Mouse (Mus musculus) T-helper 1 cell (primary cell): ENCODE results near the gene Ube2c.

ENCODE experiments used
- in situ Hi-C: fragments of 300-600 bp; cut with MboI, MseI; formaldehyde crosslinking; loops from one replicate; pipeline ENCODE4 v1.15.1; 2025; ENCODE audit warnings: high pct_unique_total_duplicates

Ube2c gene

DNA sequence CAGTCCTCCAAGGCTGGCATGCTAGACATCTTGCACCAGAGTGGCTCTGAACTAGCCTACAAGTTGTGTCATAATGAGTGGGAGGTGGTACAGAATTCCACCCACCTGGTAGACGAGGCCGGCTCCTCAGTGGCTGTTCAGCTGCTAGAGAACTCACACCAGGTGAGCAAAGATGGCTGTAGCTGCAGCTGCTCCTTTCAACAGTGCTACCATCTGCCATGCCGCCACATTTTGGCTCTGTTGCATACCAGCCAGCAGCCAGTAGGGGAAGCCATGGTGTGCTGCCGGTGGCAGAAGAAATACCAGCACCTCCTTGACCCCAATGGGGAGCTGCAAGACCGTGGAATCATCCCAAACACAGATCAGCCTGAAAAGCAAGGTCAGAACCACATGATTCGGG lies 51.4 kb downstream of the Ube2c start:
- in situ Hi-C loops = no loop called here

- in situ Hi-C loops = no loop called here
These were observed 53.0 kb downstream of the Ube2c start, which contains the start of gene Zswim1 for GRCm38 (mm10) chr2:164822636-164823165. Gene Zswim1, plus strand, starts transcription at chr2:164822686.

GRCm38 (mm10) chr2:164823181-164823585 lies 53.5 kb downstream of the Ube2c start:
- in situ Hi-C loops = no loop called here

- in situ Hi-C loops = no loop called here
These were observed 54.3 kb downstream of the Ube2c start for GRCm38 (mm10) chr2:164823969-164824368.

DNA sequence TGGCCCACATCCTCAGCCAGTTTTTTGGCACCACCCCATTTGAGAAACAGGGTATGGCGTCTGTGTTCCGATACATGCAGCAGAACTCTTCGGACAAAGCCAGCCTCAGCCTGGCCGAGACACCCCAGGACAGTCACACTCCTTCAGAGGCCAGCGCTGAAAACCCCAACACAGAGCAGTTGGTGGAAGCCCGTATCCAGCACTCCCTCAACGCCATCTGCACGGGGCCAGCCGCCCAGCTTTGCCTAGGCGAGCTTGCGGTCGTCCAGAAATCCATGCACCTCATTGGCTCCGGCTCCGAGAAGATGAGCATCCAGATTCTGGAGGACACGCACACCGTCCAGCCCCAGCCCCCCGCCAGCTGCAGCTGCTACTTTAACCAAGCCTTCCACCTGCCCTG lies 55.8 kb downstream of the Ube2c start:
- in situ Hi-C loops = no loop called here

DNA sequence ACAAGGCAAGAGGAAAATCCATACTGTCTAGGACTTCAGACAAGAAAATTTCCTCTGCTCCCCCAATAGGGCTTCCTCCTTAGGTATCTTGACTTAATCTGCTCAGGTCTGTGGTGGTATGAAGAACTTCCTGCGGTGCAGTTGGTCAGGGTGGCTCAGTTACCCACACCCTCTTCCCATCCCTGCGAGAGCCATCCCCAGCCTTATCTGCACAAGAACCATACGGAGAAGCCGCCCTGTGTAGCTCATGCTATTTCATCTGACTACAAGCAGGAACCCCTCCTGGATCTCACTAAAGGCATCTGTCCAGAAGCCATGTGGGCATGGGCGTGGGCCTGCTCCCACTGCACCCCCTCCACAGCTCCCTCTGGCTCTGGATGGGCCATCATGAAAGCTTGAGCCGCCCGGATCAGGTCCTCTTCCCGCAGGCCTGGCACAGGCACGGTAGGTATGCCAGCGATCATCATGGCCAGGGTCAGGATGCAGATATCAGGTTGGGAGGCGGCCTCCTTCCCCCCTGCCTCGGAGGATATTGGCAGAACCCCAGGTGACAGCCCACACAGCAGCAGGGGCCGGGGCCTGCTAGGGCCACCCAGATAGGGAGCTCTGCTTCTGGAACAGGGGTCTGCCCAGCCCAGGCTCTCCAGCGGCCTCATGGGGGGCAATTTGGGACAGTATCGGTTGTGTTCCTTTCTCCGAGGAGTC lies 57.6 kb downstream of the Ube2c start:
- in situ Hi-C loops = no loop called here
